Mouse (Mus musculus) brain, embryonic 14.5 days (tissue): ENCODE measurements around the gene Mtln.

ENCODE experiments used
- CTCF ChIP-seq: fragments of 200-500 bp; IDR thresholded peaks from 2 replicates; pipeline ENCODE4 v1.5.1; 2012; ENCODE audit warnings: inconsistent platforms, mild to moderate bottlenecking, moderate library complexity, borderline replicate concordance; ENCODE audit not compliant: insufficient read depth, insufficient read length; ENCODE audit errors: extremely low read depth
- POLR2A ChIP-seq: fragments of 200-500 bp; IDR thresholded peaks from 2 replicates; pipeline ENCODE4 v1.6.1; 2012; ENCODE audit warnings: mild to moderate bottlenecking, inconsistent platforms, borderline replicate concordance; ENCODE audit not compliant: poor library complexity, insufficient read depth, insufficient read length, severe bottlenecking; ENCODE audit errors: extremely low read depth

- no peak for TF ChIP-seq CTCF
- no peak for TF ChIP-seq POLR2A
Observed at GRCm38 (mm10) chr2:127789138-127789537, 3.1 kb downstream of the Mtln start.
